Mouse (Mus musculus) C3H10T1/2 (cell line): ENCODE data around the gene Cts3. TPM values are rescaled to one million over a fixed set of nuclear protein-coding genes. Genes with fewer than 3 reads are reported as not detected.

ENCODE experiments used
- polyA plus RNA-seq, 2 experiments: library from polyadenylated mRNA; unstranded; fragments of >200 nt; fragmentation: generic; extraction: Trizol; gene quantifications; one replicate each; pipeline ENCODE4 v1.2.1; 2012; ENCODE audit warnings: missing spikeins in 2 of 2

Cts3 gene
- polyA plus RNA-seq = not detected

DNA sequence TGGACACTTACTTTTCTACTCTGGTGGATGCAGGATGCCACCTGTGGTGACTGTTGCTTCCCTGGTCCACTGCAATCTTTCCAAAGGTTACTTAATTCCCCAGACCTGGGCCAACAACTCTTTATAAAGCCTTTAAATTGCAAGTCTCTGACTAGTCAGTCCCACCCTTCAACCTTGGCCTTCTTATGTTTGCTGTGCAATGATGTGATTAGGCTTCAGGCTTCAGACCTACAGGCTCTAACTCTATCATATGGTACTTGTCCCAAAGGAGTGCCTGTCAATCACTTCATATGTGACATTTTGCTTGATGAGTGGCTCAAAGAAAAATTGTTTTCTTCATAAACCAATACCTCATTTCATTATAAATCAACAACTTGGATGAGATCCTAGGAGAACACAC, at the start of gene Cts3:
TSS of gene Cts3 (minus strand) at position 101 of the 400 bp plus-strand sequence.

DNA sequence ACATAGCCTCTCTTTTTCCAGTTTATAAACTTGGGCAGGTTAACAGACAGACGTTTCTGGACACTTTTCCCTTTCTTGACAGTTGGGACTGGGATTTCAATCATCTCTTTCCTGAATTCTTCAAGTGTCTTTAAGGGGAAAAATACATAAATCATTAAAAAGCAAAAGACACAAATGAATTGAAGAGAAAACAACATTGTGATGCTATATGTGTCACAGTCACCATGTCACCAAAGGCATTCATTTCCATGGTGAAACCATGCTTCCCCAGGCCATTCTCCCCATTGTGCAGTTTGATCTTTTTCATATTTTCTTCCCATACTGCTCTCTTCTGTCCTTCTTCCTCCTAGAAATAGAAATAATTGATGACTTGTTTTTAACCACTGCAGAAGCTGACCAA, 1.9 kb downstream of the Cts3 start, which contains the start of gene Gm49352:
TSS of gene Gm49352 (minus strand) at position 101 of the 400 bp plus-strand sequence.

DNA sequence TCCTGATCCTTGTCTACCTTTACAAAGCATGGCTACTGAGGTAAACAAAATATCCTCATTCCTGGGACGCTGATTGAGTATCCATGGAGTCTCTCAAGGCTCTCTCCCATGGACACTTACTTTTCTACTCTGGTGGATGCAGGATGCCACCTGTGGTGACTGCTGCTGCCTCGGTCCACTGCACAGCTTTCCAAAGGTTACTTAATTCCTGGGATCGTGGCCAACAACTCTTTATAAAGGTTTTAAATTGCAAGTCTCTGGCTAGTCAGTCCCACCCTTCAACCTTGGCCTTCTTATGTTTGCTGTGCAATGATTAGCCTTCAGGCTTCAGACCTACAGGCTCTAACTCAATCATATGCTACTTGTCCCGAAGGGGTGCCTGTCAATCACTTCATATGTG, 28.3 kb downstream of the Cts3 start, which contains the start of gene Ctsm:
TSS of gene Ctsm (minus strand) at position 209 of the 400 bp plus-strand sequence.

Other genes with a start within 250 kb of the Cts3 start
- gene Cts7, start 211.9 kb downstream of the Cts3 start, polyA plus RNA-seq = not detected
- gene Ctsm, start 28.3 kb downstream of the Cts3 start, polyA plus RNA-seq = not detected
- not detected for gene Gm49352, start 2.0 kb downstream of the Cts3 start, polyA plus RNA-seq